ENCODE assay signal across 13 mouse cellular contexts in genomic region chr5:52655992-52656391, GRCm38 (mm10). TPM values are rescaled to one million over a fixed set of nuclear protein-coding genes. Genes with fewer than 3 reads are reported as not detected.
DNase-seq lines count a peak whose midpoint lies in the region; ATAC-seq and TF ChIP-seq lines count a peak whose summit lies in the region.
"Had no signal": no experiment of that assay in that cellular context is flagged by ENCODE, and none has a peak within 500 bp of the region (broad histone marks: within the 10 kb centered on the region; RNA-seq: fewer than 3 reads in every experiment).

No protein-coding gene starts in this region.

- H3K9me3 ChIP-seq in embryonic facial prominence, embryonic 11.5 days (replicated peaks; ENCODE audit: control insufficient read depth, low read length) = no peaks in the 10 kb centered on the region
- no peaks in the 10 kb centered on the region for H3K9me3 ChIP-seq in embryonic facial prominence, embryonic 10.5 days
- no peaks in the 10 kb centered on the region for H3K9me3 ChIP-seq in E14TG2a.4 (ENCODE audit: low read length)
- H3K9me3 ChIP-seq: embryonic facial prominence, embryonic 12.5 days had no signal

- no peak overlapping the region for H3K4me3 ChIP-seq in embryonic facial prominence, embryonic 11.5 days (ENCODE audit: low read depth, low read length)
- H3K4me3 ChIP-seq in embryonic facial prominence, embryonic 10.5 days = no peak overlapping the region
- no peak overlapping the region for H3K4me3 ChIP-seq in E14TG2a.4 (replicated peaks; ENCODE audit: low read length)
- H3K4me3 ChIP-seq: embryonic facial prominence, embryonic 12.5 days had no signal

- H3K4me2 ChIP-seq in embryonic facial prominence, embryonic 11.5 days (ENCODE audit: low read depth, low read length) = no peak overlapping the region
- H3K4me2 ChIP-seq: embryonic facial prominence, embryonic 12.5 days had no signal

- no peaks in the 10 kb centered on the region for H3K4me1 ChIP-seq in embryonic facial prominence, embryonic 11.5 days (ENCODE audit: control insufficient read depth, insufficient read depth, low read length)
- no peaks in the 10 kb centered on the region for H3K4me1 ChIP-seq in embryonic facial prominence, embryonic 10.5 days
- peaks cover 6% of the 10 kb centered on the region for H3K4me1 ChIP-seq in E14TG2a.4 (replicated peaks; ENCODE audit: low read depth, low read length)
- H3K4me1 ChIP-seq: embryonic facial prominence, embryonic 12.5 days had no signal

- H3K9ac ChIP-seq in embryonic facial prominence, embryonic 11.5 days (replicated peaks; ENCODE audit: low read length) = no peak overlapping the region
- H3K9ac ChIP-seq: embryonic facial prominence, embryonic 12.5 days had no signal

- H3K27me3 ChIP-seq in embryonic facial prominence, embryonic 11.5 days (ENCODE audit: control insufficient read depth, insufficient read depth, low read length) = no peaks in the 10 kb centered on the region
- H3K27me3 ChIP-seq in embryonic facial prominence, embryonic 10.5 days (replicated peaks; ENCODE audit: low read depth, poor library complexity, severe bottlenecking) = no peaks in the 10 kb centered on the region
- no peaks in the 10 kb centered on the region for H3K27me3 ChIP-seq in E14TG2a.4 (ENCODE audit: insufficient read depth, low read length)
- H3K27me3 ChIP-seq: embryonic facial prominence, embryonic 12.5 days had no signal

- no peak overlapping the region for H3K27ac ChIP-seq in embryonic facial prominence, embryonic 11.5 days (replicated peaks; ENCODE audit: low read depth, low read length)
- no peak overlapping the region for H3K27ac ChIP-seq in embryonic facial prominence, embryonic 10.5 days (replicated peaks)
- H3K27ac ChIP-seq: embryonic facial prominence, embryonic 12.5 days had no signal

- no peaks in the 10 kb centered on the region for H3K36me3 ChIP-seq in embryonic facial prominence, embryonic 11.5 days (replicated peaks; ENCODE audit: control insufficient read depth, insufficient read depth, low read depth, low read length)
- peaks cover 56% of the 10 kb centered on the region for H3K36me3 ChIP-seq in embryonic facial prominence, embryonic 10.5 days (replicated peaks)
- peaks cover 65% of the 10 kb centered on the region for H3K36me3 ChIP-seq in E14TG2a.4 (ENCODE audit: insufficient read depth, low read length)

- DNase-seq in embryonic facial prominence, embryonic 11.5 days (ENCODE audit: low spot score) = peak; percentile 46
- DNase-seq in embryonic facial prominence, embryonic 10.5 days (ENCODE audit: low spot score) = no peak
- DNase-seq in kidney, adult 9 months = peak; percentile 22
- no peak for DNase-seq in kidney, postnatal 36 days
- DNase-seq in induced T-regulatory cell, adult 2 months (ENCODE audit: low read depth) = peak; percentile 12
- no peak for DNase-seq in urinary bladder, adult 18-20 months (ENCODE audit: low spot score in 2 of 2)
- DNase-seq in neural tube, embryonic 10.5 days (ENCODE audit: extremely low spot score, low spot score) = no peak
- DNase-seq: adrenal gland, adult 2 months; gastrocnemius, postnatal 10 days; lung, adult 18-20 months; right cerebral cortex, postnatal 14 days had no signal

- no peak for ATAC-seq in embryonic facial prominence, embryonic 11.5 days (replicated peaks; ENCODE audit: insufficient number of reproducible peaks, low FRiP score, low TSS enrichment, low read depth)

- TF ChIP-seq CTCF in E14TG2a.4 (conservative IDR thresholded peaks at IDR 0.05; ENCODE audit: low read length) = peak; percentile 26

- WGBS in embryonic facial prominence, embryonic 11.5 days = 80% methylated on average over 8 of the region's 8 CpGs
- WGBS in embryonic facial prominence, embryonic 10.5 days = 86% methylated on average over 8 of the region's 8 CpGs

RNA-seq across cellular contexts. Expression of gene Sepsecs, which starts 13.5 kb away (rescaled TPM):
- 7.5 and 8.0 TPM in 2 replicates for polyA plus RNA-seq in embryonic facial prominence, embryonic 11.5 days (2014; fragmentation: Nextera tagmentation; extraction: Ambion mirVana)
- 8.9 and 9.3 TPM in 2 replicates for polyA plus RNA-seq in embryonic facial prominence, embryonic 10.5 days (2016; fragmentation: Nextera tagmentation; extraction: Ambion mirVana)

Comparison
In these comparisons a context has a peak if more than half of its experiments do, and no peak if none do; other contexts are left out.
1. DNase-seq: peak in embryonic facial prominence, embryonic 11.5 days (single experiment), kidney, adult 9 months (single experiment) and induced T-regulatory cell, adult 2 months (single experiment); none in embryonic facial prominence, embryonic 10.5 days (single experiment), kidney, postnatal 36 days (0 of 2), urinary bladder, adult 18-20 months (0 of 2) and neural tube, embryonic 10.5 days (single experiment).